ENCODE assay signal across 31 mouse cellular contexts in the genomic region with DNA sequence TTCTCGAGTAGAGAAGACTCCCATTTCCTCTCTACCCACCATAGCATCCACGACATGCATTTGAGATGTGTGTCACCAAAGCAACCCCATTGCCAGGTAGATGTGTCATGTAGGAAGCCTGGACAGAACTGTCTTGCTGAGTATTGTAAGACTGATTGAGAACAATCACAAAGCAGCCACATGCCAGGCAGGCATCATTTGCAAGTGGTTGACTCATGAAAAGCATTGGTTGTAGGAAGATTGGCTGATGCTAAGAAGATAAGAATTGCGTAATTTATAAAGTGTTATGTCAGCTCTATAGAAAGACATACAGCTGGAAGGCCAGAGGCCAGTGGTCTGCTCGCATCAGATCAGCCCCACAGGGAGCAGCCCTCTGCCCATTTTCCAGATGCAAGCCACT. TPM values are rescaled to one million over a fixed set of nuclear protein-coding genes. Genes with fewer than 3 reads are reported as not detected.
DNase-seq lines count a peak whose midpoint lies in the region; ATAC-seq and TF ChIP-seq lines count a peak whose summit lies in the region.
"Had no signal": no experiment of that assay in that cellular context is flagged by ENCODE, and none has a peak within 500 bp of the region (broad histone marks: within the 10 kb centered on the region; RNA-seq: fewer than 3 reads in every experiment).

No protein-coding gene starts in this region.

- H3K4me3 ChIP-seq in heart, embryonic 12.5 days = no peak overlapping the region
- no peak overlapping the region for H3K4me3 ChIP-seq in heart, embryonic 11.5 days (ENCODE audit: low read depth, low read length)
- H3K4me3 ChIP-seq in heart, postnatal 0 days (ENCODE audit: low read depth, low read length) = no peak overlapping the region
- H3K4me3 ChIP-seq: embryonic facial prominence, embryonic 12.5 days; hindbrain, embryonic 10.5 days; kidney, embryonic 15.5 days; limb, embryonic 10.5 days; limb, embryonic 15.5 days; liver, embryonic 13.5 days; midbrain, embryonic 10.5 days; midbrain, embryonic 15.5 days; stomach, embryonic 15.5 days had no signal

- no peaks in the 10 kb centered on the region for H3K36me3 ChIP-seq in heart, embryonic 12.5 days
- H3K36me3 ChIP-seq in heart, embryonic 11.5 days (ENCODE audit: control insufficient read depth, insufficient read depth, low read length) = no peaks in the 10 kb centered on the region
- H3K36me3 ChIP-seq in heart, postnatal 0 days (replicated peaks; ENCODE audit: control insufficient read depth, insufficient read depth, low read length) = peaks cover 5% of the 10 kb centered on the region; the same call in 1 of the 2 replicates
- H3K36me3 ChIP-seq: embryonic facial prominence, embryonic 12.5 days; G1E; hindbrain, embryonic 10.5 days; kidney, embryonic 15.5 days; limb, embryonic 10.5 days; limb, embryonic 15.5 days; liver, embryonic 13.5 days; midbrain, embryonic 10.5 days; midbrain, embryonic 15.5 days; stomach, embryonic 15.5 days had no signal

- no peak for ATAC-seq in heart, embryonic 12.5 days (ENCODE audit: insufficient number of reproducible peaks, low FRiP score)
- ATAC-seq in heart, embryonic 11.5 days (replicated peaks; ENCODE audit: insufficient number of reproducible peaks, low FRiP score, low TSS enrichment) = no peak
- no peak for ATAC-seq in heart, postnatal 0 days (ENCODE audit: insufficient read depth, low read depth)
- ATAC-seq: forebrain, embryonic 14.5 days; hindbrain, embryonic 16.5 days; midbrain, embryonic 15.5 days; Patski had no signal

- WGBS in heart, embryonic 12.5 days = 70% methylated on average over 4 of the region's 4 CpGs
- 63% methylated on average over 4 of the region's 4 CpGs for WGBS in heart, embryonic 11.5 days (ENCODE audit: insufficient replicate concordance)
- 48% methylated on average over 4 of the region's 4 CpGs for WGBS in heart, postnatal 0 days

- peaks cover 86% of the 10 kb centered on the region for H3K4me1 ChIP-seq in heart, embryonic 12.5 days (replicated peaks)
- peaks cover 63% of the 10 kb centered on the region for H3K4me1 ChIP-seq in heart, embryonic 11.5 days (ENCODE audit: control insufficient read depth, insufficient read depth, low read length)
- H3K4me1 ChIP-seq in heart, postnatal 0 days (ENCODE audit: control insufficient read depth, insufficient read depth) = peaks cover 79% of the 10 kb centered on the region
- H3K4me1 ChIP-seq: stomach, embryonic 15.5 days had no signal

- TF ChIP-seq EP300 in heart, postnatal 0 days (IDR thresholded peaks at IDR 0.05; ENCODE audit: low read depth) = no peak

- TF ChIP-seq CTCF in heart, postnatal 0 days (IDR thresholded peaks at IDR 0.05; ENCODE audit: low read depth) = no peak

- peak overlapping the region; percentile 23; the same call in 1 of the 2 replicates for H3K4me2 ChIP-seq in heart, embryonic 12.5 days
- H3K4me2 ChIP-seq in heart, embryonic 11.5 days = no peak overlapping the region
- H3K4me2 ChIP-seq in heart, postnatal 0 days (ENCODE audit: low read depth, low read length) = no peak overlapping the region
- H3K4me2 ChIP-seq: embryonic facial prominence, embryonic 12.5 days; kidney, embryonic 15.5 days; limb, embryonic 15.5 days; liver, embryonic 13.5 days; midbrain, embryonic 15.5 days; stomach, embryonic 15.5 days had no signal

- intact Hi-C loops in heart, postnatal 14 days (cut with DNase I) = no loop called here

- H3K9ac ChIP-seq in heart, embryonic 12.5 days = no peak overlapping the region; the same call in 1 of the 2 replicates
- no peak overlapping the region for H3K9ac ChIP-seq in heart, embryonic 11.5 days (ENCODE audit: low read depth, low read length)
- H3K9ac ChIP-seq in heart, postnatal 0 days (replicated peaks; ENCODE audit: low read depth, low read length) = no peak overlapping the region
- H3K9ac ChIP-seq: embryonic facial prominence, embryonic 12.5 days; kidney, embryonic 15.5 days; limb, embryonic 15.5 days; liver, embryonic 13.5 days; midbrain, embryonic 15.5 days; stomach, embryonic 15.5 days had no signal

- no peaks in the 10 kb centered on the region for H3K27me3 ChIP-seq in heart, embryonic 12.5 days (replicated peaks)
- H3K27me3 ChIP-seq in heart, embryonic 11.5 days (ENCODE audit: control insufficient read depth, insufficient read depth, low read length) = no peaks in the 10 kb centered on the region
- no peaks in the 10 kb centered on the region for H3K27me3 ChIP-seq in heart, postnatal 0 days (ENCODE audit: control insufficient read depth, insufficient read depth, low read length)
- H3K27me3 ChIP-seq: embryonic facial prominence, embryonic 12.5 days; kidney, embryonic 15.5 days; limb, embryonic 15.5 days; liver, embryonic 13.5 days; midbrain, embryonic 15.5 days; Patski; stomach, embryonic 15.5 days had no signal

- peak overlapping the region; percentile 66 for H3K27ac ChIP-seq in heart, embryonic 12.5 days (ENCODE audit: poor library complexity, severe bottlenecking)
- no peak overlapping the region; the same call in 1 of the 2 replicates for H3K27ac ChIP-seq in heart, embryonic 11.5 days (ENCODE audit: low read depth, low read length)
- peak overlapping the region; percentile 97 for H3K27ac ChIP-seq in heart, postnatal 0 days (ENCODE audit: low read depth)
- H3K27ac ChIP-seq: embryonic facial prominence, embryonic 12.5 days; hindbrain, embryonic 10.5 days; kidney, embryonic 15.5 days; limb, embryonic 10.5 days; limb, embryonic 15.5 days; liver, embryonic 13.5 days; midbrain, embryonic 10.5 days; midbrain, embryonic 15.5 days; stomach, embryonic 15.5 days had no signal

- H3K9me3 ChIP-seq in heart, embryonic 12.5 days (replicated peaks) = no peaks in the 10 kb centered on the region
- no peaks in the 10 kb centered on the region for H3K9me3 ChIP-seq in heart, embryonic 11.5 days (replicated peaks; ENCODE audit: control insufficient read depth, low read length)
- H3K9me3 ChIP-seq in heart, postnatal 0 days (replicated peaks; ENCODE audit: control insufficient read depth, low read length) = no peaks in the 10 kb centered on the region
- H3K9me3 ChIP-seq: embryonic facial prominence, embryonic 12.5 days; G1E; hindbrain, embryonic 10.5 days; kidney, embryonic 15.5 days; limb, embryonic 10.5 days; limb, embryonic 15.5 days; liver, embryonic 13.5 days; midbrain, embryonic 10.5 days; midbrain, embryonic 15.5 days; stomach, embryonic 15.5 days had no signal

- DNase-seq in heart, postnatal 0 days (ENCODE audit: low spot score) = no peak
- DNase-seq in heart, postnatal 14 days = no peak
- peak; percentile 50 for DNase-seq in NIH3T3 (ENCODE audit: low read depth)
- no peak for DNase-seq in thymus, postnatal 0 days (ENCODE audit: low spot score)
- DNase-seq in kidney, postnatal 10 days = no peak
- DNase-seq: adrenal gland, postnatal 10 days; cerebellum, adult 11 months; cerebellum, adult 9-10 months; cerebellum, postnatal 36 days; embryo, embryonic 11 days; kidney, adult 18-20 months; kidney, postnatal 4 days; liver, embryonic 13.5 days; lung, postnatal 14 days; right cerebral cortex, postnatal 25 days; thymus, postnatal 14 days had no signal

RNA-seq across cellular contexts. Expression of a gene that starts 22.6 kb away (rescaled TPM):
- polyA plus RNA-seq in heart, embryonic 12.5 days (2016; fragmentation: Nextera tagmentation; extraction: Ambion mirVana) = 240 and 249 TPM in 2 replicates
- 150 and 187 TPM in 2 replicates for polyA plus RNA-seq in heart, embryonic 11.5 days (2014; fragmentation: Nextera tagmentation; extraction: Ambion mirVana)
- 921 and 1,061 TPM in 2 replicates for total RNA-seq in heart, postnatal 0 days (2014; rRNA removed; ENCODE audit: low replicate concordance)
- 163 and 191 TPM in 2 replicates for polyA plus RNA-seq in heart, postnatal 0 days (2015; fragmentation: Nextera tagmentation; extraction: Ambion mirVana)
- total RNA-seq in heart, postnatal 14 days (2021) = 1,000 to 10,000 TPM; 1,046 to 1,073 TPM
- 56.0 and 57.0 TPM in 2 replicates for polyA plus RNA-seq in thymus, postnatal 0 days (2015; fragmentation: Nextera tagmentation; extraction: Ambion mirVana)
- total RNA-seq: neutrophil, adult 5-6 weeks had no signal
- polyA plus RNA-seq: G1E had no signal

RNA-seq across cellular contexts. Expression of a gene that starts 22.6 kb away (rescaled TPM):
- polyA plus RNA-seq in heart, embryonic 12.5 days (2016; fragmentation: Nextera tagmentation; extraction: Ambion mirVana) = 117 and 129 TPM in 2 replicates
- polyA plus RNA-seq in heart, embryonic 11.5 days (2014; fragmentation: Nextera tagmentation; extraction: Ambion mirVana) = 40.6 and 51.0 TPM in 2 replicates
- 315 and 329 TPM in 2 replicates for total RNA-seq in heart, postnatal 0 days (2014; rRNA removed; ENCODE audit: low replicate concordance)
- 87.7 and 98.5 TPM in 2 replicates for polyA plus RNA-seq in heart, postnatal 0 days (2015; fragmentation: Nextera tagmentation; extraction: Ambion mirVana)
- total RNA-seq in heart, postnatal 14 days (2021) = 100 to 1,000 TPM; 570 to 571 TPM
- polyA plus RNA-seq in thymus, postnatal 0 days (2015; fragmentation: Nextera tagmentation; extraction: Ambion mirVana) = 25.4 and 27.8 TPM in 2 replicates
- total RNA-seq: neutrophil, adult 5-6 weeks had no signal
- polyA plus RNA-seq: G1E had no signal
